Mouse (Mus musculus) ES-CJ7 (cell line): ENCODE measurements around the gene Pip5k1b.
A peak's percentile ranks its signal among the peaks of the same experiment; 100 is the strongest.
"Not testable (repeated sequence)": the region's sequence is repeated elsewhere in the genome, so short reads cannot be mapped to it uniquely, and the experiment has no call there.

Experiments
- DNase-seq: peaks from one replicate; pipeline ENCODE4 v3.0.0; 2011; ENCODE audit warnings: low read depth, low spot score

Gene Pip5k1b

GRCm38 (mm10) chr19:24555466-24555903 lies at the start of gene Pip5k1b:
Pip5k1b (minus strand) TSS chr19:24555872.
- peak; percentile 70 for DNase-seq

- no peak for DNase-seq
Observed at GRCm38 (mm10) chr19:24604105-24604504, 48.4 kb upstream of the Pip5k1b start.

- DNase-seq: no peak
Observed at GRCm38 (mm10) chr19:24603431-24603830, 47.8 kb upstream of the Pip5k1b start.

DNA sequence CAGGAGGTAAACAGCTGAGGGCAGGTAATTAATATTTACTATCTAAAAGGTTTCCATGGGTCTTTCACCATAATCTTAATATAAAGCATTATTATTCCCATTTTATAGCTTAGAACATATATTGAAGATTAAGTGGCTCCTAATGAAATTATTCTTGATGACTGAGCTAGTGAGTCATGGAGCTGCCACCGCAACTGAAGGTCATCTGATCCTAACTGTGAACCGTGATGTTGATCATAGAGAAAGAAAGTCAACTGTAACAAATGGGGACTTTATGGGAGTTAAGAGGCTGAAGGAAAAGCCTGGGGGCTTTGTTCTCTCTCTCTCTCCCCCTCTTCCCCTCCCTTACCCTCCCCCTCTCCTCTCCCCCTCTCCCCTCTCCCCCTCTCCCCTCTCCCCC lies 31.1 kb upstream of the Pip5k1b start:
- no peak for DNase-seq

DNA sequence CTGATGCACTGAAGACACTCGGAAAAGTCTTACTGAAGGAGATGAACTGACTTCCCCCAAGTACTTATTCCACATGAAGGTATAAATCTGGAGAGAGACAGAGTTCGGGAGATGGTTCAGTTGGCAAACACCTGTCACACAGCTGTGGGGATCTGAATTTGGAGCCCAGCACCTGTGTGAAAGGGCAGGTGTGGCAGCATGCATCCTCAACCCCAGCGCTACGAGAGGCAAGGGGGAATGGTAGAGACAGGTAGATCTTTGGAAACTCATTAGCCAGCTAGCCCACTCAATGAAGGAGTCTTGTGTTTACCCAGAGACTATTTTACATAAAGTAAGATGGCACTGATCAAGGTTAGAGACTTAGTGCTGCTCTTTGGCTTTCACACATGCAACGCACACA lies 29.5 kb upstream of the Pip5k1b start:
- DNase-seq: no peak

DNA sequence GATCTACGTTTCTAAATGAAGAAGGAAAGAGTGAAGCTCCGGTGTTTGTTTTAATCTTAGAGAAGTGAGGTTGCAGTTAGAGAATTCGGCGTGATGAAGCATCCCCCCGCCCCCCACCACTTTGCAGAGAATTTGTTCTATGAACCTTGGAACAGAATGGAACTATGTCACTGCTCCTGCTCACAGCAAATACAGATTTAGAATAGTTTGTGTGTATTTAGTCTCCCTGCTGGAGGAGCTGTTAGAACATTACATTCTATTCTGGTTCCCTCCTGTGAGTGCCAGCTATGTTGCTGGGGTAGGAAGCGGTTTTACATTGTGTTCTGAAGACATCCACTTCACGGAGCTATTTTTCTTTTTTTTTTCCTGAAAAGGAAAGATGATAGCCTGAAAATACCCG lies 28.3 kb upstream of the Pip5k1b start:
- DNase-seq: no peak

- no peak for DNase-seq
Observed at GRCm38 (mm10) chr19:24576125-24576524, 20.5 kb upstream of the Pip5k1b start.

DNA sequence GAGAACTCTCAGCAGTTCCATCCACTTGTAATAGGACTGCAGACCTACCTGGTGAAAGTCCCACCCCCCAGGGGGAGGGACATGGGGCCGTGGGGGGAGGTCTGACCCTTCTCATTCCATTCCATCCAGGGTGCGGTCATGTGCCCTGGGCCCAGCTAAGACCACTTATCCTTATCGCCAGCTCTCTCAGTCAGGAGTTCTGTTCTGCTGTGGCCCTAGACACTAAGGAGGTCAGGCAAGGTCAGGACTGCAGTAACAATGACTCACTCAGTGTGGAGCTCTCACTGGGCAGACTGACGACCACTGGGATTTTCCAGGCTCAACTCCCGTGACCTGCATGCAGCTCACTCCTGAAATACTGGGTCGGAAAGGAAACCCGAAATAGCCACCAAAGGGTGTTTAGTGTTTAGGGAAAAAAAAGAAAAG lies 16.1 kb upstream of the Pip5k1b start:
- DNase-seq: peak; percentile 42

- DNase-seq: no peak
Observed at GRCm38 (mm10) chr19:24570969-24571368, 15.3 kb upstream of the Pip5k1b start.

DNA sequence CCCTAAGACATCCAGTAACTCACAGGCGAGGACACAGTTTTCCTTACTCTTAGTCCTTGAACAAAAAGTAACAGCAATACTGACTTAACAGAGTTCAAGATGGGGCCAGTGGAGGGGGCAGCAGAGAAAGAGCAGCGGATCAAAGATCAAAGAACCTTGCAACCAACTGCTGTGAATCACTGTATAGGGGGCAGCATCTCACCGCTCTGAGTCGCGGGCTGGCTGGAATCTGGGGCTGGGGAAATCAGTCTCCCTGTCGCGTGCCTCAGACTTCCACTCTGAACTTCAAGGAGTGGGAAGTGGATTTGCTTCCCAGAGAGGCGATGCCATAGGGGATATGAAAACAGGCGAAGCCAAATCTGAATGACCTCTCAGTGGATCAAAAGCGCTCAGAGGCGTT lies 1.8 kb upstream of the Pip5k1b start:
- peak; percentile 46 for DNase-seq

DNA sequence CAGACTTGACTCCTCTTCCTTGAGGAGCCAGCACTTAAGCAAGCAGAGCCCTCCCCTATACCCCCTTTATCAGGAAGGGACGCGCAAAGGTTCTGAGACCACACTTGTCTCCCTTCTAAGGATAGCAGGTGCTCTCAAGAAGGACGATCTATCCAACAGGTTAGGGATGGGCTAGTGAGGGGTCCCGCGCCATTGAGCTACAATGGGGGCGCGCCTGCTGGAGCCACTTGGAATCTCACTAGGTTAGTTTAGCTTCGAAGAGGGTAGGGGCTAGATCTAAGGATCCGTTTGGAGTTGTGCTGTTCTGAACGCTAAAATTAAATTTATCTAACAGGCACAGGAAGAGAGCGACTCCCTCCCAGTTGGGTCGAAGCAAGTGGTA lies 904 bp upstream of the Pip5k1b start:
- DNase-seq: peak; percentile 25

GRCm38 (mm10) chr19:24555904-24556584 lies 372 bp upstream of the Pip5k1b start:
- peak; percentile 49 for DNase-seq

DNA sequence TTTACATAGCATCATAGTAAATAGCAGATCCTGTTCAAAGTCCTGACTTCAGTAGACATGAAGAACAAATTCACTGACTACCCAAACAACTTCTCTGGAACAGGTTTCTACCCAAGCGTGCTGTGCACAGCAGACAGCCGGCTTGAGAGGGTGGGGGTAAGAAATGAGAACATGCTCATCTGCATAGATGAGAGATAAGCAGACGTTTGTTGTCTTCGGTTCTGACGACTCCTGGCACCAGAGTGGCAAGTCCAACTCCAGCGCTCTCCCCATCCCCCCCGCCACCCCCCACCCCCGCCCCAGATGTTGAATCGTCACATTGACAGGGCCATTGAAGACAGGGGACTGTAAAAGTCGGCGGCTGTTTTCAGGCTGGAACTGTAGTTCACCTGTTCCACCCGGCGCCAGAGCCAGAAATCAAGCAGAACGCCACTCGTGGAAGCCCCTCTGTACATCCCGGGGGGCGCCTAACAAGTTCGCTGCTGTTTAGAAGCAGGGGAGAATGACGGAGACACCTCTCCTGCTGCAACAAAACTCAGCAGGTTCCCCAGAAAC lies 684 bp downstream of the Pip5k1b start:
- peak; percentile 11 for DNase-seq

- DNase-seq: no peak
Observed at GRCm38 (mm10) chr19:24554425-24554824, 1.2 kb downstream of the Pip5k1b start.

DNA sequence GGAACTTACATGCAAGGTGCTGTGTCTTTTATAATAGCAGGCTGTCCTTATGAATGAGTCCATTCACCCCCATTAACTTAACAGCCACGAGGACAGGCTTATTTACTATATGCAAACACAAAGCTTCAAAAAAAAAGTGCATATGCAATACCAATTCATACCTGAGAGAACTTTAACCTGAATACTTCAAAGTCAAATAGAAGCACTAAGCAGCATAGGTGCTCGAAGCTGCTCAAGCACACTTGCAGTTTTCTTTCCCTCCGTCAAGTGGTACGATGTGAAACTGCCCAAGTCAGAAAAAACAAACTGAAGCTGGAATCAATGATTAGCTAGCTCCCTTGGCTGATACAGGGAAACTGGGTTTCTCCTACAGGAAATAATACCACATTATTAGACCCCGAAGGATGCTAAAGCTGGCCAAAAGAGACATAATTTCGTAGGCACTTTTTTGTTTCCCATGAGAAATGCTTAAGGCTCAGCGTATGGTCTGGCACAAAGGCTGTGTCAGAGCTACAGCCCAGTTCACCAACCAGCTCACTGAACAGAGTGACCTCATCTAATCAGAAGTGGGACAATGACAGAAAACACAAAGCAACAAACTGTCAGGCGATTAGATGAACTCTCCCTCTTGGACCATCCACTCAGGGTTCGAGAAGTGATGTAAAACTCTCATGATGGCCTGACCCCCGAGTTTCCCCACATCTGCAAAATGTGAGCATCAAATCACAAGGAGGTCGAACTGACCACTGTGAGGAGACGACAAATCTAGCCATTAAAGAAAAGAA lies 2.2 kb downstream of the Pip5k1b start:
- DNase-seq: no peak

- not testable (repeated sequence) for DNase-seq
Observed at GRCm38 (mm10) chr19:24552641-24553040, 3.0 kb downstream of the Pip5k1b start.

DNA sequence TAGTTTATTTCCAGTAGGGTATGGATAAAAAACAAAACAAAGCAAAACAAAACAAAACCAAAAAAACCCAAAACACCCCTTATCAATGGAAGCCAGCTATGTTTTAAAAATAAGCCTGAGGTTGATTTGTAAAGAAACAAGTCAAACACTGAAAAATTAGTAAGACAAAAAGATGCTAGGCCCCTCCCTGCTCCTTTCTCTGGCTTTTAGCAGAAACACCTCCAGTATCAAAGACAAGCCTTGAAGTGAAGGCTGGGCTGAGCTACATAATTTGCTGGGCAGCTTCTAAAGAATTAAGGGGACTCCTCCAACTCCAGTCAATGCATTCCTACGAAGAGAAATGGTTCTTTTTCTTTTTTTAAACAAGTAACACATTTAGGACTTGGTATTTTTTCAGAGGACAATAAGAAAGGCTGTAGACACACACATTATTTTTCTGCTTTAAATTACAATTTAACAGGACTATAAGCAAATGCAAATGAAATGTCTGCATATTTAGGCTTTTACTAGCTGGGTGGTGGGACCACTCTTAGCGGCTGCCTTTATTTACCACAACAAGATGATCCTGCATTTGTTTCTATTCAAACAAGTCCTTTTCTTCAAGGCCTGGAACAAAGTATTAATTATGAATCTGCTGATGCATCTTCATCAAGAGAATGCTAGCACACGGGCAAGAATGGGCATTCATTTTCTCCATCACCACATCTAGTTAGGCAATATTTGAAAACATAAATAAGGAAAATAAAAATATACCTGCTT lies 4.3 kb downstream of the Pip5k1b start:
- peak; percentile 49 for DNase-seq

DNA sequence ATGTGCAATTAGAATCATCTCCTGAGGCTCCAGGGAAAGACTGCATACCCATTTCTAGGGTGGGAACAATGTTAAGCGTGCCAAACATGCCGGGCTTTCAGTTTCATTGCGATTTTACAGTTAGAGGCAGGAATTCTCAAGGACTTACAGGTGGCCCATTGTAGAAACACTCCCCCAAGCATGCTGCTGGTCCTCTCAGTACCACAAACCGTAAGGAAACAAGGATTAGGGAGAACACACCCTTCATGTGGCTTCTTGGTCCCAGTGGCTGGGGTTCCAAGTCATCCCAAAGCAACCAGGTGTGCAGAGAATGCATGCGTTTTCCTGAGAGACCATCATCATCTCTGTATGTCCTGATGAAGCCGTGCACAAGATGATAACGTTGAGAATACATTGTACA lies 4.9 kb downstream of the Pip5k1b start:
- DNase-seq: peak; percentile 21

GRCm38 (mm10) chr19:24550016-24550415 lies 5.7 kb downstream of the Pip5k1b start:
- DNase-seq: no peak

- no peak for DNase-seq
Observed at GRCm38 (mm10) chr19:24548337-24548736, 7.3 kb downstream of the Pip5k1b start.

DNA sequence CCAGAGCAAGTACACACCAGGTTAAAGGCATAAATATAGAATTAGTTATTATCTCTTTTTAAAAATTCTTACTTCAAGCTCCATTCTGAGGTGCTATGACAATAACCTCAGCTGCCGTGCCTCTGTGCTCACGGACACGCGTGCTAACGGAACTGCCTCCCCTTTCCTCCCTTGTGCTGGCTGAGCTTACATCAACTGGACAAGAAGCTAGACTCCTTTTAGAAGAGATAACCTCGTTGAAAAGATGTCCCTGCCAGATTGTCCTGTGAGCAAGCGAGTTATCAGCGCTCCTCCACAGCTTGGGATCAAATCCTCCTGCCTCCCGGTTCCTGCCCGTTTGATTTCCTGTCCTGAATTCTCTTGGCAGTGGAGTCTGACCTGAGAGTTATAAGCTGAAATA lies 9.5 kb downstream of the Pip5k1b start:
- DNase-seq: no peak
